Mouse (Mus musculus) liver, postnatal 0 days (tissue): ENCODE data around the gene Mdfi.

Experiments used
- CTCF ChIP-seq: sonication (generic); IDR thresholded peaks from 2 replicates; pipeline ENCODE4 v1.5.1; 2016; ENCODE audit warnings: antibody characterized with exemption, low read depth
- EP300 ChIP-seq: IDR thresholded peaks from 2 replicates; pipeline ENCODE4 v1.6.1; 2016; ENCODE audit warnings: antibody characterized with exemption, low read depth, mild to moderate bottlenecking

- TF ChIP-seq CTCF (no peak), EP300 (no peak)
Measured at GRCm38 (mm10) chr17:47806230-47806629, 28.3 kb downstream of the Mdfi start.
